Mouse (Mus musculus) adrenal gland (tissue): Measurements from ENCODE around the gene Cacng1.

Source experiments
- intact Hi-C: fragments of 180-260 bp; cut with DNase I; formaldehyde crosslinking; loops from one replicate; pipeline ENCODE4 v1.15.1; 2025
- long read RNA-seq, 2 experiments: library from polyadenylated mRNA; unstranded; transcript quantifications; one replicate each; pipeline ENCODE4 v2.0.0; 2020; ENCODE audit warnings: borderline replicate concordance in 1 of 2; ENCODE audit not compliant: insufficient replicate concordance in 1 of 2

Cacng1 gene
- long read RNA-seq, experiment 1: 0 reads
- long read RNA-seq, experiment 2: 0 reads

GRCm38 (mm10) chr11:107716332-107716938 lies at the start of gene Cacng1:
TSS of gene Cacng1 (minus strand) at chr11:107716522.
- intact Hi-C loops: no loop called here

GRCm38 (mm10) chr11:107762688-107763460 lies 46.6 kb upstream of the Cacng1 start:
- intact Hi-C loops: no loop called here

GRCm38 (mm10) chr11:107761790-107762500 lies 45.6 kb upstream of the Cacng1 start:
- intact Hi-C loops: no loop called here

- intact Hi-C loops: no loop called here
Measured at GRCm38 (mm10) chr11:107760001-107760400, 43.7 kb upstream of the Cacng1 start.

- intact Hi-C loops: no loop called here
Measured at GRCm38 (mm10) chr11:107759516-107759915, 43.2 kb upstream of the Cacng1 start.

- intact Hi-C loops: no loop called here
Measured at GRCm38 (mm10) chr11:107749114-107749513, 32.8 kb upstream of the Cacng1 start.

GRCm38 (mm10) chr11:107748243-107749035 lies 32.1 kb upstream of the Cacng1 start:
- intact Hi-C loops: no loop called here

- intact Hi-C loops: no loop called here
Measured at GRCm38 (mm10) chr11:107743100-107743499, 26.8 kb upstream of the Cacng1 start.

- intact Hi-C loops: no loop called here
Measured at GRCm38 (mm10) chr11:107738418-107739099, 22.2 kb upstream of the Cacng1 start.

- intact Hi-C loops: no loop called here
Measured at GRCm38 (mm10) chr11:107737886-107738285, 21.6 kb upstream of the Cacng1 start.

GRCm38 (mm10) chr11:107734133-107734532 lies 17.8 kb upstream of the Cacng1 start:
- intact Hi-C loops: no loop called here

GRCm38 (mm10) chr11:107731498-107731897 lies 15.2 kb upstream of the Cacng1 start:
- intact Hi-C loops: no loop called here

- intact Hi-C loops: no loop called here
Measured at GRCm38 (mm10) chr11:107730940-107731339, 14.6 kb upstream of the Cacng1 start.

- intact Hi-C loops: no loop called here
Measured at GRCm38 (mm10) chr11:107729141-107729540, 12.8 kb upstream of the Cacng1 start.

- intact Hi-C loops: no loop called here
Measured at GRCm38 (mm10) chr11:107728073-107728863, 11.9 kb upstream of the Cacng1 start.

- intact Hi-C loops: no loop called here
Measured at GRCm38 (mm10) chr11:107724603-107725002, 8.3 kb upstream of the Cacng1 start.

- intact Hi-C loops: no loop called here
Measured at GRCm38 (mm10) chr11:107721057-107721456, 4.7 kb upstream of the Cacng1 start.

GRCm38 (mm10) chr11:107720264-107721021 lies 4.1 kb upstream of the Cacng1 start:
- intact Hi-C loops: no loop called here

GRCm38 (mm10) chr11:107714368-107714767 lies 2.0 kb downstream of the Cacng1 start:
- intact Hi-C loops: no loop called here
